Mouse (Mus musculus) liver, embryonic 11.5 days (tissue): ENCODE data around the gene Ackr3. TPM values are rescaled to one million over a fixed set of nuclear protein-coding genes. Genes with fewer than 3 reads are reported as not detected.

Source experiments
- ATAC-seq: fragments of 200-750 bp; cut with Nextera tagmentation; replicated peaks from 2 replicates; pipeline ENCODE4 v1.8.0; 2017; ENCODE audit warnings: moderate number of reproducible peaks, mild to moderate bottlenecking, moderate TSS enrichment, moderate library complexity; ENCODE audit not compliant: low FRiP score
- DNase-seq: peaks from one replicate; pipeline ENCODE4 v3.0.0-alpha.2; 2017; ENCODE audit warnings: low spot score
- H3K27ac ChIP-seq: fragments of 300-500 bp; sonication (generic); 2 replicates; pipeline ENCODE4 v1.5.1; 2014; ENCODE audit warnings: mild to moderate bottlenecking, low read depth, low read length, control low read depth
- H3K27me3 ChIP-seq: fragments of 300-500 bp; sonication (generic); replicated peaks from 2 replicates; pipeline ENCODE4 v1.6.1; 2014; ENCODE audit warnings: low read length, mixed read lengths; ENCODE audit not compliant: control insufficient read depth, insufficient read depth
- H3K36me3 ChIP-seq: fragments of 300-500 bp; sonication (generic); 2 replicates; pipeline ENCODE4 v1.6.1; 2014; ENCODE audit warnings: mild to moderate bottlenecking, low read length, moderate library complexity, mixed read lengths; ENCODE audit not compliant: control insufficient read depth, insufficient read depth
- H3K4me1 ChIP-seq: fragments of 300-500 bp; sonication (generic); replicated peaks from 2 replicates; pipeline ENCODE4 v1.6.1; 2014; ENCODE audit warnings: low read length, mixed read lengths; ENCODE audit not compliant: control insufficient read depth, insufficient read depth
- H3K4me2 ChIP-seq: fragments of 300-500 bp; sonication (generic); 2 replicates; pipeline ENCODE4 v1.6.1; 2014; ENCODE audit warnings: mild to moderate bottlenecking, control low read depth, moderate library complexity
- H3K4me3 ChIP-seq: fragments of 300-500 bp; sonication (generic); 2 replicates; pipeline ENCODE4 v1.5.1; 2014; ENCODE audit warnings: low read depth, low read length, control low read depth
- H3K9ac ChIP-seq: fragments of 300-500 bp; sonication (generic); 2 replicates; pipeline ENCODE4 v1.6.1; 2014; ENCODE audit warnings: low read depth, low read length, control low read depth
- H3K9me3 ChIP-seq: fragments of 300-500 bp; sonication (generic); 2 replicates; pipeline ENCODE4 v1.6.1; 2016; ENCODE audit warnings: low read length, inconsistent platforms, mixed read lengths; ENCODE audit not compliant: control insufficient read depth
- WGBS: fragments of 180-500 bp; shearing (Covaris S2); extraction: QIAGEN DNeasy Blood & Tissue Kit; methylation state at CpG from one replicate; pipeline ENCODE4 v1.1.7; 2014; 5-methylcytosine and 5-hydroxymethylcytosine counted together
- polyA plus RNA-seq: library from polyadenylated mRNA; unstranded; fragments of >200 nt; fragmentation: Nextera tagmentation; extraction: Ambion mirVana; gene quantifications from 2 replicates; pipeline ENCODE4 v1.2.1, GENCODE M21; 2014

The Ackr3 gene
- 22.3 and 22.8 TPM in 2 replicates for polyA plus RNA-seq

GRCm38 (mm10) chr1:90203783-90204690 is at the start of gene Ackr3:
Gene Ackr3 (plus strand): TSS chr1:90203980.
- peak within 1 kb of the TSS; percentile 67 for H3K9ac ChIP-seq
- peak; percentile 74 for DNase-seq
- H3K4me3 ChIP-seq, result peak within 1 kb of the TSS; percentile 56
- H3K4me1 ChIP-seq, result peaks cover 7% of the 10 kb centered on the region
- WGBS, result 3% methylated on average over 19 of the region's 19 CpGs
- peak within 1 kb of the TSS; percentile 42 for H3K4me2 ChIP-seq
- H3K27ac ChIP-seq, result peak within 1 kb of the TSS; percentile 65; the same call in 1 of the 2 replicates
- peak; percentile 76 for ATAC-seq
- peaks cover 40% of the 10 kb centered on the region for H3K27me3 ChIP-seq
- no peaks in the 10 kb centered on the region for H3K36me3 ChIP-seq
- H3K9me3 ChIP-seq, result no peaks in the 10 kb centered on the region

GRCm38 (mm10) chr1:90156589-90156988 is 47.2 kb upstream of the Ackr3 start:
- H3K27me3 ChIP-seq, result 0 out of 2 replicates have a peak, but pooled peaks cover 2% of the 10 kb centered on the region

GRCm38 (mm10) chr1:90159927-90160326 is 43.9 kb upstream of the Ackr3 start:
- Histone ChIP-seq H3K9ac (no peak overlapping the region), H3K9me3 (no peaks in the 10 kb centered on the region), H3K4me3 (no peak overlapping the region), H3K4me2 (no peak overlapping the region), H3K27me3 (0 out of 2 replicates have a peak, but pooled peaks cover 2% of the 10 kb centered on the region), H3K4me1 (no peaks in the 10 kb centered on the region; the same call in 1 of the 2 replicates), H3K36me3 (no peaks in the 10 kb centered on the region), H3K27ac (no peak overlapping the region)
- ATAC-seq (no peak), DNase-seq (no peak)
- 36% methylated on average over 13 of the region's 13 CpGs for WGBS

More at GRCm38 (mm10) chr1:90156589-90156988, 47.2 kb upstream of the Ackr3 start:
- Histone ChIP-seq H3K4me2 (no peak overlapping the region), H3K4me1 (no peaks in the 10 kb centered on the region; the same call in 1 of the 2 replicates), H3K9me3 (no peaks in the 10 kb centered on the region), H3K4me3 (no peak overlapping the region), H3K27ac (no peak overlapping the region), H3K36me3 (no peaks in the 10 kb centered on the region), H3K9ac (no peak overlapping the region)
- DNase-seq (no peak), ATAC-seq (no peak)
- WGBS, result 63% methylated on average over 7 of the region's 7 CpGs

GRCm38 (mm10) chr1:90161623-90162022 is 42.2 kb upstream of the Ackr3 start:
- Histone ChIP-seq H3K36me3 (no peaks in the 10 kb centered on the region), H3K27me3 (0 out of 2 replicates have a peak, but pooled peaks cover 2% of the 10 kb centered on the region), H3K4me3 (no peak overlapping the region), H3K9ac (no peak overlapping the region), H3K9me3 (no peaks in the 10 kb centered on the region), H3K4me1 (no peaks in the 10 kb centered on the region; the same call in 1 of the 2 replicates), H3K4me2 (no peak overlapping the region), H3K27ac (no peak overlapping the region)
- no peak for DNase-seq
- no peak for ATAC-seq
- WGBS, result 82% methylated on average over 6 of the region's 6 CpGs

GRCm38 (mm10) chr1:90162379-90162857 is 41.4 kb upstream of the Ackr3 start:
- Histone ChIP-seq H3K36me3 (no peaks in the 10 kb centered on the region), H3K4me2 (no peak overlapping the region), H3K27ac (no peak overlapping the region), H3K9ac (no peak overlapping the region), H3K4me3 (no peak overlapping the region), H3K27me3 (0 out of 2 replicates have a peak, but pooled peaks cover 2% of the 10 kb centered on the region), H3K4me1 (no peaks in the 10 kb centered on the region; the same call in 1 of the 2 replicates), H3K9me3 (no peaks in the 10 kb centered on the region)
- 77% methylated on average over 13 of the region's 13 CpGs for WGBS
- DNase-seq (no peak), ATAC-seq (no peak)

GRCm38 (mm10) chr1:90163161-90163560 is 40.6 kb upstream of the Ackr3 start:
- H3K9ac ChIP-seq, result no peak overlapping the region
- H3K4me1 ChIP-seq, result no peaks in the 10 kb centered on the region; the same call in 1 of the 2 replicates
- ATAC-seq, result no peak
- H3K4me3 ChIP-seq, result no peak overlapping the region
- no peaks in the 10 kb centered on the region for H3K9me3 ChIP-seq
- no peak overlapping the region for H3K27ac ChIP-seq
- 0 out of 2 replicates have a peak, but pooled peaks cover 2% of the 10 kb centered on the region for H3K27me3 ChIP-seq
- H3K4me2 ChIP-seq, result no peak overlapping the region
- 78% methylated on average over 7 of the region's 7 CpGs for WGBS
- H3K36me3 ChIP-seq, result no peaks in the 10 kb centered on the region
- DNase-seq, result no peak

- Histone ChIP-seq H3K4me3 (no peak overlapping the region), H3K4me2 (no peak overlapping the region), H3K36me3 (no peaks in the 10 kb centered on the region), H3K9ac (no peak overlapping the region), H3K4me1 (no peaks in the 10 kb centered on the region; the same call in 1 of the 2 replicates), H3K27ac (no peak overlapping the region), H3K9me3 (no peaks in the 10 kb centered on the region), H3K27me3 (0 out of 2 replicates have a peak, but pooled peaks cover 2% of the 10 kb centered on the region)
- 39% methylated on average over 3 of the region's 3 CpGs for WGBS
- no peak for ATAC-seq
- no peak for DNase-seq
These were observed 39.5 kb upstream of the Ackr3 start for GRCm38 (mm10) chr1:90164319-90164718.

GRCm38 (mm10) chr1:90174338-90174737 is 29.4 kb upstream of the Ackr3 start:
- no peak overlapping the region for H3K4me3 ChIP-seq
- H3K27ac ChIP-seq, result no peak overlapping the region
- DNase-seq (no peak), ATAC-seq (no peak)
- no peaks in the 10 kb centered on the region for H3K9me3 ChIP-seq
- H3K9ac ChIP-seq, result no peak overlapping the region
- no peak overlapping the region for H3K4me2 ChIP-seq
- no peaks in the 10 kb centered on the region for H3K4me1 ChIP-seq
- no peaks in the 10 kb centered on the region for H3K27me3 ChIP-seq
- 65% methylated on average over 8 of the region's 8 CpGs for WGBS
- H3K36me3 ChIP-seq, result no peaks in the 10 kb centered on the region
